Mouse (Mus musculus): ENCODE data around the gene Zdhhc16. TPM values are rescaled to one million over a fixed set of nuclear protein-coding genes. Genes with fewer than 3 reads are reported as not detected.
A peak's percentile ranks its signal among the peaks of the same experiment; 100 is the strongest.

Gene Zdhhc16
- polyA plus RNA-seq, 1 experiment = 176 TPM

DNA sequence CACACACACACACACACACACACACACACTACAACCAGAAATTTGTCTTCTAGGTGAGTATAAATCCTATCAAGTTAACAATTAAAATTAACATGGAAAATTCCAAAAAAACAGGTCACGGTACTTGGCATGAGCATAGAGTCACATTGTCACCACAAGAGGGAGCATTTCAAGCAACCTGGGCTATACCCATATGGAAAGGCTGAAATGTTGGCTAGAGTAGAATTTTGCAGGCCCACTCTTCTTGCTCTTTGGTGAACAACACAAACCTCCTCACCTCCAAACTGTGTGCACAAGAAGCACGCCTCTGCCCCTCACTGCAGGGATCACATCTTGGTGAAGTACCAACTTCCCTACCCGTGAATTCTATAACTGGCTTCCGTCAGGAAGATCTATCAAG, 34.4 kb upstream of the Zdhhc16 start:
- 80% methylated on average over 4 of the region's 4 CpGs for WGBS
- peaks cover 21% of the 10 kb centered on the region for H3K4me1 ChIP-seq (replicated peaks; ENCODE audit: control insufficient read depth, insufficient read depth, low read length)
- no peak overlapping the region for H3K4me3 ChIP-seq (ENCODE audit: control insufficient read depth, insufficient read depth, low read length)

DNA sequence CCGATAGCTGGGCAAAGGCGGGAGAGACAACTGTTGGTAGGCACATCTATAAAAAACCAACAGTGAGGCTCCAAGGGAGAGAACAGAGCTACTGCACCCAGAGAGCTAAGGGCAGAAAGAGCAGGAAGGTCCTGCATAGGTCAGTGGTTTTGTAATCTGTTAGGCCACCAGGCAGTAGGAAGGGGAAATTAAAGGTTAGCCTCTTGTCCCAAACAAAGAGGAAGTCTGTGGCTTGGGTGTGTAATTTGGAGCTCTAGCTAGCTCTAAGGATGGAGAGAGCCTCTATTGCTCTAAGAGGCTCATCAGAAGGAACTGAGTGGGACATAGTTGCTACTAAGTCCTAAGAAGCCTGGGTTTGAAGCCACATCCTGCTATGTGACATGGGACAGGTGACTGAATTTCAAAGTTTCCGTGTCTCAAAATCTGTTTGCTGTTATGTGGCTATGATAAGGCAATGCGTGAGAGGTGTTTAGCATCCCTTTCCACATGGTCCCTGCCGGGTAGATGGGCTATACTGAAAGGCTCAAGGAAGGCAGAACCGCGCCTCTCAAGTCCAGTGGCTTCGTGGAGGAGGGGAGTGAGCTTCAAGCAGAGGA, 32.7 kb upstream of the Zdhhc16 start:
- no peak for TF ChIP-seq POLR2A (IDR thresholded peaks at IDR 0.05; ENCODE audit: control insufficient read depth, extremely low read depth, insufficient read depth, low read length, poor library complexity)
- no peak for TF ChIP-seq CTCF (IDR thresholded peaks at IDR 0.05; ENCODE audit: borderline replicate concordance, control insufficient read depth, extremely low read depth, insufficient read depth, low read length, poor library complexity)
- no peak for DNase-seq
- H3K27me3 ChIP-seq (ENCODE audit: control insufficient read depth, insufficient read depth, low read length) = no peaks in the 10 kb centered on the region
- no peaks in the 10 kb centered on the region for H3K36me3 ChIP-seq (ENCODE audit: control insufficient read depth, insufficient read depth, low read length)
- no peak overlapping the region for H3K4me3 ChIP-seq (ENCODE audit: control insufficient read depth, insufficient read depth, low read length)
- WGBS = 17% methylated on average over 8 of the region's 8 CpGs
- peak overlapping the region; percentile 24; the same call in 1 of the 2 replicates for H3K27ac ChIP-seq (ENCODE audit: control insufficient read depth, insufficient read depth, low read length)
- peaks cover 14% of the 10 kb centered on the region for H3K4me1 ChIP-seq (replicated peaks; ENCODE audit: control insufficient read depth, insufficient read depth, low read length)

More for the DNA sequence above, 34.4 kb upstream of the Zdhhc16 start:
- H3K27ac ChIP-seq (ENCODE audit: control insufficient read depth, insufficient read depth, low read length) = no peak overlapping the region
- no peak for TF ChIP-seq POLR2A (IDR thresholded peaks at IDR 0.05; ENCODE audit: control insufficient read depth, extremely low read depth, insufficient read depth, low read length, poor library complexity)
- no peak for TF ChIP-seq CTCF (IDR thresholded peaks at IDR 0.05; ENCODE audit: borderline replicate concordance, control insufficient read depth, extremely low read depth, insufficient read depth, low read length, poor library complexity)
- DNase-seq = peak; percentile 21
- H3K27me3 ChIP-seq (ENCODE audit: control insufficient read depth, insufficient read depth, low read length) = no peaks in the 10 kb centered on the region
- H3K36me3 ChIP-seq (ENCODE audit: control insufficient read depth, insufficient read depth, low read length) = no peaks in the 10 kb centered on the region

GRCm38 (mm10) chr19:41901696-41902095, 31.6 kb upstream of the Zdhhc16 start:
- TF ChIP-seq CTCF (IDR thresholded peaks at IDR 0.05; ENCODE audit: borderline replicate concordance, control insufficient read depth, extremely low read depth, insufficient read depth, low read length, poor library complexity) (no peak), POLR2A (IDR thresholded peaks at IDR 0.05; ENCODE audit: control insufficient read depth, extremely low read depth, insufficient read depth, low read length, poor library complexity) (no peak)
- no peaks in the 10 kb centered on the region for H3K27me3 ChIP-seq (ENCODE audit: control insufficient read depth, insufficient read depth, low read length)
- DNase-seq = peak; percentile 54
- peak overlapping the region; percentile 12; the same call in 1 of the 2 replicates for H3K27ac ChIP-seq (ENCODE audit: control insufficient read depth, insufficient read depth, low read length)
- no peak overlapping the region for H3K4me3 ChIP-seq (ENCODE audit: control insufficient read depth, insufficient read depth, low read length)
- H3K4me1 ChIP-seq (replicated peaks; ENCODE audit: control insufficient read depth, insufficient read depth, low read length) = peaks cover 13% of the 10 kb centered on the region
- no peaks in the 10 kb centered on the region for H3K36me3 ChIP-seq (ENCODE audit: control insufficient read depth, insufficient read depth, low read length)
- 6% methylated on average over 2 of the region's 2 CpGs for WGBS

- TF ChIP-seq CTCF (IDR thresholded peaks at IDR 0.05; ENCODE audit: borderline replicate concordance, control insufficient read depth, extremely low read depth, insufficient read depth, low read length, poor library complexity) = no peak
- TF ChIP-seq POLR2A (IDR thresholded peaks at IDR 0.05; ENCODE audit: control insufficient read depth, extremely low read depth, insufficient read depth, low read length, poor library complexity) = no peak
- 31% methylated on average over 10 of the region's 10 CpGs for WGBS
- H3K4me1 ChIP-seq (replicated peaks; ENCODE audit: control insufficient read depth, insufficient read depth, low read length) = peaks cover 13% of the 10 kb centered on the region
- H3K36me3 ChIP-seq (ENCODE audit: control insufficient read depth, insufficient read depth, low read length) = no peaks in the 10 kb centered on the region
- H3K27me3 ChIP-seq (ENCODE audit: control insufficient read depth, insufficient read depth, low read length) = no peaks in the 10 kb centered on the region
- H3K4me3 ChIP-seq (ENCODE audit: control insufficient read depth, insufficient read depth, low read length) = no peak overlapping the region
- no peak overlapping the region for H3K27ac ChIP-seq (ENCODE audit: control insufficient read depth, insufficient read depth, low read length)
- no peak for DNase-seq
Observed at GRCm38 (mm10) chr19:41902848-41903593, 30.3 kb upstream of the Zdhhc16 start.

DNA sequence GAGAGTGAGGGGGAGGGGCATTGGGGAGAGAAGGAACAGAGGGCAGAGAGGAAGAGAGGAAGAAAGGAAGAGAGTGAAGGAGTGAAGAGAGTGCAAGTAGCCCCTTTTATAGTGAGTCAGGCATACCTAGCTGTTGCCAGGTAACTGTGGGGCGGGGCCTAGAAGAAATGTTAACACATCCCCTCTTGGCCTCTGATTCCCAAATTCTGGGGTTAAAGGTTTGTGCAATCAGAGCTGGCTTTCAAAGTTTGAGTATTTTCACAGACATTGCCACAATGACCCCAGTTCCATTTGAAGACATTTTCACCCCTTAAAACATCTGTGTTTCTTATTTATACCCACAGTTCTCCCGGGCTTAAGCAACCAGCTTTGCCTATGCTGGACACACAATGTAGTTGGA, 28.0 kb upstream of the Zdhhc16 start:
- TF ChIP-seq POLR2A (IDR thresholded peaks at IDR 0.05; ENCODE audit: control insufficient read depth, extremely low read depth, insufficient read depth, low read length, poor library complexity) (no peak), CTCF (IDR thresholded peaks at IDR 0.05; ENCODE audit: borderline replicate concordance, control insufficient read depth, extremely low read depth, insufficient read depth, low read length, poor library complexity) (no peak)
- Histone ChIP-seq H3K4me3 (ENCODE audit: control insufficient read depth, insufficient read depth, low read length) (no peak overlapping the region), H3K27me3 (ENCODE audit: control insufficient read depth, insufficient read depth, low read length) (no peaks in the 10 kb centered on the region), H3K4me1 (replicated peaks; ENCODE audit: control insufficient read depth, insufficient read depth, low read length) (peaks cover 13% of the 10 kb centered on the region), H3K27ac (ENCODE audit: control insufficient read depth, insufficient read depth, low read length) (no peak overlapping the region), H3K36me3 (ENCODE audit: control insufficient read depth, insufficient read depth, low read length) (no peaks in the 10 kb centered on the region)
- no peak for DNase-seq
- 96% methylated on average over 2 of the region's 2 CpGs for WGBS

DNA sequence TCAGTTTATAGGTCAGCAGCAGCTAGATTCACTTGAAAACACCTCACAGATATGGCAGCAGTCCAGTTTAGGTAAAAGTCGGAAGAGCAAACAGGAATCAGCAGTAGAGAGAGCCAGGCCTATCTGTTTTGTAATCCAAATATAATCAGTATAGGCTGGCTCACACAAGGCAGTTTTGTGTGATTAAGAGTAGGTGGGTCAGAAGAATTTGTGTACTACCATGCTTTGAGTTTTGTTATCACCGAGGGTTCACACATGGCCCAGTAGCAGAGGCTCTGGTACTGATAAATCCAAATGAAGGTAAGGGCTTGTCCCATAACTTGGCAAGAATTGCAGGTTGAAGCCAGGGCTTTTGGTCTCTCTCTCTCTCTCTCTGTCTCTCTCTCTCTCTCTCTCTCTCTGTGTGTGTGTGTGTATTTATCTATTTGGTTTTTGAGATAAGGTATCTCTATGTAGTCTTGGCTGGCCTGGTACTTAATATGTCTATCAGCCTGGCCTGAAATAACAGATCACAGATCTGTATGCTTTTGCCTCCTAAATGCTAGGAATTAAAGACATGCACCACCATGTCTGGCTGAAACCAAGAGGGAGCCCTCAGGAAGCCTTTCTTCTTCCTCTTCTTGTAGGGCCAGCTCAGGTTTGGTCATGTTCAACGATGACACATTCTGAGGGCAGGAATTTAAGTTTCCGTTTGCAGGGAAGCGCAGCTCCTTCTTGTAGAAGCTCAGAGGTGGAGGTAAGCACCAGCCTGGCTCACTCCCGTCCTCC, 26.8 kb upstream of the Zdhhc16 start:
- TF ChIP-seq POLR2A (IDR thresholded peaks at IDR 0.05; ENCODE audit: control insufficient read depth, extremely low read depth, insufficient read depth, low read length, poor library complexity) (no peak), CTCF (IDR thresholded peaks at IDR 0.05; ENCODE audit: borderline replicate concordance, control insufficient read depth, extremely low read depth, insufficient read depth, low read length, poor library complexity) (no peak)
- Histone ChIP-seq H3K4me1 (replicated peaks; ENCODE audit: control insufficient read depth, insufficient read depth, low read length) (peaks cover 9% of the 10 kb centered on the region), H3K36me3 (ENCODE audit: control insufficient read depth, insufficient read depth, low read length) (no peaks in the 10 kb centered on the region), H3K27ac (ENCODE audit: control insufficient read depth, insufficient read depth, low read length) (no peak overlapping the region), H3K4me3 (ENCODE audit: control insufficient read depth, insufficient read depth, low read length) (no peak overlapping the region), H3K27me3 (ENCODE audit: control insufficient read depth, insufficient read depth, low read length) (no peaks in the 10 kb centered on the region)
- DNase-seq = no peak
- 69% methylated on average over 6 of the region's 6 CpGs for WGBS
